ENCODE assay signal across 8 mouse cellular contexts in genomic region chr15:102247252-102248130, GRCm38 (mm10). TPM values are rescaled to one million over a fixed set of nuclear protein-coding genes. Genes with fewer than 3 reads are reported as not detected.
DNase-seq lines count a peak whose midpoint lies in the region; ATAC-seq lines count a peak whose summit lies in the region.

No protein-coding gene starts in this region.

- H3K9me3 ChIP-seq in hindbrain, embryonic 12.5 days (replicated peaks): no peaks in the 10 kb centered on the region

- H3K27ac ChIP-seq in hindbrain, embryonic 12.5 days: peak overlapping the region; percentile 86
- H3K27ac ChIP-seq in macrophage: peak overlapping the region; percentile 79

- H3K4me1 ChIP-seq in hindbrain, embryonic 12.5 days: peaks cover 46% of the 10 kb centered on the region

- H3K4me2 ChIP-seq in hindbrain, embryonic 12.5 days (replicated peaks): peak overlapping the region; percentile 97

- peaks cover 93% of the 10 kb centered on the region for H3K27me3 ChIP-seq in hindbrain, embryonic 12.5 days

- 1% methylated on average over 56 of the region's 65 CpGs for WGBS in hindbrain, embryonic 12.5 days
- WGBS in macrophage (ENCODE audit: missing documents): under 1% methylated on average over 53 of the region's 65 CpGs

- H3K4me3 ChIP-seq in hindbrain, embryonic 12.5 days: peak overlapping the region; percentile 57
- peak overlapping the region; percentile 51 for H3K4me3 ChIP-seq in macrophage (ENCODE audit: inconsistent target)

- peaks cover 23% of the 10 kb centered on the region for H3K79me2 ChIP-seq in macrophage (ENCODE audit: inconsistent target)

- peak overlapping the region; percentile 60 for H3K9ac ChIP-seq in hindbrain, embryonic 12.5 days

- peak; percentile 51 for DNase-seq in layer of hippocampus, adult 11-12 months (ENCODE audit: low spot score)
- no peak for DNase-seq in layer of hippocampus, adult 9-10 months (ENCODE audit: low spot score)
- DNase-seq in cerebellum, adult 11-12 months: peak; percentile 79
- DNase-seq in gastrocnemius, adult 18-20 months (ENCODE audit: low spot score): peak; percentile 72
- DNase-seq in layer of hippocampus, postnatal 14 days (ENCODE audit: low spot score in 2 of 2): peak; percentile 48 to 50
- DNase-seq in right cerebral cortex, postnatal 25 days: peak; percentile 33

- peak; percentile 49 for ATAC-seq in hindbrain, embryonic 12.5 days (ENCODE audit: low FRiP score)

- no peaks in the 10 kb centered on the region for H3K36me3 ChIP-seq in hindbrain, embryonic 12.5 days
- no peaks in the 10 kb centered on the region for H3K36me3 ChIP-seq in macrophage (ENCODE audit: inconsistent target)

RNA-seq across cellular contexts. Expression of gene Rarg, which starts 9.8 kb away (rescaled TPM):
- 10 to 100 TPM in 1 of 2 experiments, 1 to 10 TPM in 1; 5.9 to 11.6 TPM for total RNA-seq in gastrocnemius, adult 18-20 months (2021)
- polyA plus RNA-seq in hindbrain, embryonic 12.5 days (2016; fragmentation: Nextera tagmentation; extraction: Ambion mirVana): 42.2 and 45.6 TPM in 2 replicates
- 10 to 100 TPM in 1 of 2 experiments, 1 to 10 TPM in 1; 8.8 to 11.2 TPM for total RNA-seq in layer of hippocampus, postnatal 14 days (2021)
- total RNA-seq in macrophage (2018; cell fraction: chromatin; rRNA removed): 10 to 100 TPM in 25 of 26 experiments, 1 to 10 TPM in 1; 9.2 to 63.4 (median 21.5) TPM
- total RNA-seq in macrophage (2018; cell fraction: cytosol; rRNA removed): 10 to 100 TPM in 25 of 26 experiments, 1 to 10 TPM in 1; 9.0 to 21.1 (median 17.2) TPM
- total RNA-seq in macrophage (2018; cell fraction: nucleus; rRNA removed): 10 to 100 TPM; 14.7 to 49.4 (median 23.3) TPM
- 4.7 to 19.6 TPM (median 7.5 TPM) in 3 replicates for polyA plus RNA-seq in macrophage (2018)

RNA-seq across cellular contexts. Expression of gene Itgb7, which starts 15.7 kb away (rescaled TPM):
- 1 to 10 TPM; 1.1 to 1.2 TPM for total RNA-seq in gastrocnemius, adult 18-20 months (2021)
- polyA plus RNA-seq in hindbrain, embryonic 12.5 days (2016; fragmentation: Nextera tagmentation; extraction: Ambion mirVana): 1.1 and 2.2 TPM in 2 replicates
- total RNA-seq in layer of hippocampus, postnatal 14 days (2021): 1 to 10 TPM; 2.1 to 4.2 TPM
- 10 to 100 TPM in 1 of 26 experiments, 1 to 10 TPM in 25; 1.1 to 10.8 (median 4.2) TPM for total RNA-seq in macrophage (2018; cell fraction: chromatin; rRNA removed)
- total RNA-seq in macrophage (2018; cell fraction: cytosol; rRNA removed): 10 to 100 TPM in 10 of 26 experiments, 1 to 10 TPM in 16; 5.1 to 12.2 (median 8.6) TPM
- 10 to 100 TPM in 24 of 26 experiments, 1 to 10 TPM in 2; 8.5 to 27.7 (median 18.2) TPM for total RNA-seq in macrophage (2018; cell fraction: nucleus; rRNA removed)
- 3.5 to 14.3 TPM (median 5.0 TPM) in 3 replicates for polyA plus RNA-seq in macrophage (2018)

RNA-seq across cellular contexts. Expression of gene Gm9918, which starts 22.9 kb away (rescaled TPM):
- total RNA-seq in gastrocnemius, adult 18-20 months (2021): not detected
- 0.30 and 0.49 TPM in 2 replicates for polyA plus RNA-seq in hindbrain, embryonic 12.5 days (2016; fragmentation: Nextera tagmentation; extraction: Ambion mirVana)
- total RNA-seq in layer of hippocampus, postnatal 14 days (2021): not detected
- not detected for total RNA-seq in macrophage (2018; cell fraction: chromatin; rRNA removed)
- total RNA-seq in macrophage (2018; cell fraction: cytosol; rRNA removed): not detected
- total RNA-seq in macrophage (2018; cell fraction: nucleus; rRNA removed): not detected
- polyA plus RNA-seq in macrophage (2018): not detected in 3 replicates

RNA-seq across cellular contexts. Expression of gene Mfsd5, which starts 31.8 kb away (rescaled TPM):
- 10 to 100 TPM; 15.7 to 16.4 TPM for total RNA-seq in gastrocnemius, adult 18-20 months (2021)
- polyA plus RNA-seq in hindbrain, embryonic 12.5 days (2016; fragmentation: Nextera tagmentation; extraction: Ambion mirVana): 54.2 and 54.9 TPM in 2 replicates
- total RNA-seq in layer of hippocampus, postnatal 14 days (2021): 10 to 100 TPM; 34.1 to 36.0 TPM
- total RNA-seq in macrophage (2018; cell fraction: chromatin; rRNA removed): 10 to 100 TPM in 4 of 26 experiments, 1 to 10 TPM in 22; 2.6 to 13.6 (median 6.1) TPM
- total RNA-seq in macrophage (2018; cell fraction: cytosol; rRNA removed): 100 to 1,000 TPM in 1 of 26 experiments, 10 to 100 TPM in 25; 52.1 to 102 (median 74.8) TPM
- total RNA-seq in macrophage (2018; cell fraction: nucleus; rRNA removed): 10 to 100 TPM; 13.5 to 78.9 (median 54.2) TPM
- 49.9 to 84.0 TPM (median 66.7 TPM) in 3 replicates for polyA plus RNA-seq in macrophage (2018)

RNA-seq across cellular contexts. Expression of gene Csad, which starts 43.0 kb away (rescaled TPM):
- 1 to 10 TPM; 5.9 to 7.8 TPM for total RNA-seq in gastrocnemius, adult 18-20 months (2021)
- 49.3 and 53.5 TPM in 2 replicates for polyA plus RNA-seq in hindbrain, embryonic 12.5 days (2016; fragmentation: Nextera tagmentation; extraction: Ambion mirVana)
- total RNA-seq in layer of hippocampus, postnatal 14 days (2021): 10 to 100 TPM; 40.5 to 42.4 TPM
- total RNA-seq in macrophage (2018; cell fraction: chromatin; rRNA removed): 100 to 1,000 TPM in 1 of 26 experiments, 10 to 100 TPM in 25; 36.0 to 107 (median 63.6) TPM
- 10 to 100 TPM; 11.4 to 28.7 (median 19.8) TPM for total RNA-seq in macrophage (2018; cell fraction: cytosol; rRNA removed)
- total RNA-seq in macrophage (2018; cell fraction: nucleus; rRNA removed): 10 to 100 TPM; 12.8 to 61.6 (median 32.1) TPM
- polyA plus RNA-seq in macrophage (2018): 10.6 to 26.7 TPM (median 14.8 TPM) in 3 replicates
